Mouse (Mus musculus) neural tube, postnatal 0 days (tissue): Measurements from ENCODE around the gene Olfr1163. TPM values are rescaled to one million over a fixed set of nuclear protein-coding genes. Genes with fewer than 3 reads are reported as not detected.

ENCODE experiments used
- polyA plus RNA-seq: library from polyadenylated mRNA; unstranded; fragments of >200 nt; fragmentation: Nextera tagmentation; extraction: Ambion mirVana; gene quantifications from 2 replicates; pipeline ENCODE4 v1.2.1, GENCODE M21; 2015

Olfr1163 gene
- not detected in 2 replicates for polyA plus RNA-seq

GRCm38 (mm10) chr2:88071730-88072129 is at the start of gene Olfr1163:
Olfr1163 (minus strand) TSS chr2:88071830.

GRCm38 (mm10) chr2:88093866-88094265 is 22.2 kb upstream of the Olfr1163 start, which contains the start of gene Olfr1164:
Olfr1164 (minus strand) TSS chr2:88093966.

GRCm38 (mm10) chr2:88051029-88051428 is 20.6 kb downstream of the Olfr1163 start, which contains the start of gene Olfr1162:
Olfr1162 (minus strand) TSS chr2:88051129.

GRCm38 (mm10) chr2:88037599-88037998 is 34.0 kb downstream of the Olfr1163 start, which contains the start of gene Olfr73:
Olfr73 (minus strand) TSS chr2:88037699.

GRCm38 (mm10) chr2:88022474-88022873 is 49.2 kb downstream of the Olfr1163 start, which contains the start of gene Olfr1161:
Olfr1161 (plus strand) TSS chr2:88022774.

Other genes starting within 250 kb of the Olfr1163 start
- not detected in 2 replicates for gene Olfr1148, start 241.3 kb downstream of the Olfr1163 start, polyA plus RNA-seq
- gene Olfr1150-ps1, start 227.8 kb downstream of the Olfr1163 start, polyA plus RNA-seq = not detected in 2 replicates
- not detected in 2 replicates for gene Olfr1151, start 216.0 kb downstream of the Olfr1163 start, polyA plus RNA-seq
- not detected in 2 replicates for gene Olfr1152, start 205.3 kb downstream of the Olfr1163 start, polyA plus RNA-seq
- gene Olfr1153, start 176.9 kb downstream of the Olfr1163 start, polyA plus RNA-seq = not detected in 2 replicates
- not detected in 2 replicates for gene Olfr1154, start 166.7 kb downstream of the Olfr1163 start, polyA plus RNA-seq
- gene Olfr1155, start 126.7 kb downstream of the Olfr1163 start, polyA plus RNA-seq = not detected in 2 replicates
- gene Olfr1156, start 118.7 kb downstream of the Olfr1163 start, polyA plus RNA-seq = not detected in 2 replicates
- not detected in 2 replicates for gene Olfr1157, start 103.5 kb downstream of the Olfr1163 start, polyA plus RNA-seq
- gene Olfr74, start 97.2 kb downstream of the Olfr1163 start, polyA plus RNA-seq = not detected in 2 replicates
- gene Olfr1158, start 81.7 kb downstream of the Olfr1163 start, polyA plus RNA-seq = not detected in 2 replicates
- not detected in 2 replicates for gene Olfr1160, start 63.6 kb downstream of the Olfr1163 start, polyA plus RNA-seq
- not detected in 2 replicates for gene Olfr1161, start 49.1 kb downstream of the Olfr1163 start, polyA plus RNA-seq
- not detected in 2 replicates for gene Olfr73, start 34.1 kb downstream of the Olfr1163 start, polyA plus RNA-seq
- not detected in 2 replicates for gene Olfr1162, start 20.7 kb downstream of the Olfr1163 start, polyA plus RNA-seq
- gene Olfr1164, start 22.1 kb upstream of the Olfr1163 start, polyA plus RNA-seq = not detected in 2 replicates
- not detected in 2 replicates for gene Olfr1166, start 56.4 kb upstream of the Olfr1163 start, polyA plus RNA-seq
- not detected in 2 replicates for gene Olfr1167, start 83.4 kb upstream of the Olfr1163 start, polyA plus RNA-seq
- gene Olfr1168, start 110.0 kb upstream of the Olfr1163 start, polyA plus RNA-seq = not detected in 2 replicates
- not detected in 2 replicates for gene Olfr1170, start 156.5 kb upstream of the Olfr1163 start, polyA plus RNA-seq
- gene Olfr1173, start 208.0 kb upstream of the Olfr1163 start, polyA plus RNA-seq = not detected in 2 replicates
- gene Olfr1174-ps, start 243.3 kb upstream of the Olfr1163 start, polyA plus RNA-seq = not detected in 2 replicates